Mouse (Mus musculus) lung, adult 2 months (tissue): ENCODE data around the gene Ptprd.

Experiments used
- CTCF ChIP-seq: fragments of 200-500 bp; IDR thresholded peaks from 2 replicates; pipeline ENCODE4 v1.5.1; 2011; ENCODE audit warnings: mild to moderate bottlenecking, low read length, control low read depth; ENCODE audit not compliant: insufficient read depth
- POLR2A ChIP-seq: fragments of 200-500 bp; IDR thresholded peaks from 2 replicates; pipeline ENCODE4 v1.6.1; 2011; ENCODE audit warnings: low read depth, mild to moderate bottlenecking, control low read depth, low read length, borderline replicate concordance; ENCODE audit errors: extremely low read depth

- TF ChIP-seq POLR2A: no peak
- TF ChIP-seq CTCF: no peak
These were observed 2019.7 kb downstream of the Ptprd start for GRCm38 (mm10) chr4:76192031-76192430.
